17 mouse cellular contexts compared by ENCODE assay signal in the genomic region with DNA sequence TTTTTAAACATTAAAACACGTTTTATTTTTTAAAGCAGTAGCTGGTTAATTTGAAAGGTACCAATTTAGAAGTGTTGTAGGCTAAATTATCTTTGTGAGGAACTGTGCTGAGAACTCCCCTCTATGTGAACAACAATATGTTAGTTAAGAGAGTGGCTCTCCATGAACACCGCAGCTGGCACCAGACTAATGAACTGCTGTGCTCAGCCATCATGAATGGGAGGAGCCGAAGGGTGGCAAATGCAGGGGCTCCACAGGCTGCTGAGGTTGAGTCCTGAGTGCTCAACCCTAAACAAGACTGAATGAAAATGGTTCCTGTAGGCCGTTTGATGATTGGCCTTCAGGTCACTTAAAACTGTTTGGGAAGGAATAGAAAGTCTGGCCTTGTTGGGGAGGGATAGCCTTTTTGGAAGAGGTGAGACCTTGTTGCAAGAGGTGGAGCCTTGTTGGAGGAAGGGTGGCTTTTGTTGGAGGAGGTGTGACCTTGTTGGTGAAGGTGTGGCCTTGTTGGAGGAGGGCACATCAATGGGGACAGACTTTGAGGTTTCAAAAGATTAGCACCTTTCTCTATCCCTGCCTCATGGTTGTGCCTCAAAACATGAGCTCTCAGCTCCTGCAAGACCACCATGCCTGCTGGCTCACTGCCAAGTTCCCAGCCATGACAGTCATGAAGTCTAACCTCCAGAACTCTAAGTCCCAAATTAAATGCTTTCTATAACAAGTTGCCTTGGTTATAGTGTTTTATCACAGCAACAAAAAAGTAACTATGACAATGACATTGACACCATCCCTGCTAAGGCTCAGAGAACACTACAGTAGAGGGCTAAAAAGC. TPM values are rescaled to one million over a fixed set of nuclear protein-coding genes. Genes with fewer than 3 reads are reported as not detected.
A peak's percentile ranks its signal among the peaks of the same experiment; 100 is the strongest.
DNase-seq lines count a peak whose midpoint lies in the region; ATAC-seq lines count a peak whose summit lies in the region.
"Had no signal": no experiment of that assay in that cellular context is flagged by ENCODE, and none has a peak within 500 bp of the region (broad histone marks: within the 10 kb centered on the region; RNA-seq: fewer than 3 reads in every experiment).

No protein-coding gene starts in this region.

- no peak overlapping the region for H3K9ac ChIP-seq in heart, embryonic 11.5 days (ENCODE audit: low read depth, low read length)
- H3K9ac ChIP-seq: hindbrain, embryonic 14.5 days had no signal

- DNase-seq in adrenal gland, postnatal 14 days: peak; percentile 13
- no peak for DNase-seq in adrenal gland, postnatal 36 days
- peak; percentile 26 for DNase-seq in heart, postnatal 4 days
- DNase-seq in right cerebral cortex, postnatal 4 days: peak; percentile 9
- DNase-seq in right cerebral cortex, adult 18-20 months: no peak
- no peak for DNase-seq in layer of hippocampus, adult 9-10 months (ENCODE audit: low spot score)
- DNase-seq in thymus, postnatal 4 days: no peak
- DNase-seq: cerebellum, adult 8-10 months; embryo, embryonic 11 days; kidney, adult 18-20 months; layer of hippocampus, postnatal 36 days; lung, adult 18-20 months had no signal

- H3K4me1 ChIP-seq in heart, embryonic 11.5 days (ENCODE audit: control insufficient read depth, insufficient read depth, low read length): no peaks in the 10 kb centered on the region
- H3K4me1 ChIP-seq: limb, embryonic 10.5 days had no signal

- no peak for ATAC-seq in heart, embryonic 11.5 days (replicated peaks; ENCODE audit: insufficient number of reproducible peaks, low FRiP score, low TSS enrichment)
- ATAC-seq: midbrain, embryonic 16.5 days had no signal

- H3K27ac ChIP-seq in heart, embryonic 11.5 days (ENCODE audit: low read depth, low read length): no peak overlapping the region
- H3K27ac ChIP-seq: hindbrain, embryonic 14.5 days; limb, embryonic 10.5 days; macrophage had no signal

- H3K9me3 ChIP-seq in heart, embryonic 11.5 days (replicated peaks; ENCODE audit: control insufficient read depth, low read length): no peaks in the 10 kb centered on the region
- H3K9me3 ChIP-seq: limb, embryonic 10.5 days had no signal

- H3K27me3 ChIP-seq in heart, embryonic 11.5 days (ENCODE audit: control insufficient read depth, insufficient read depth, low read length): no peaks in the 10 kb centered on the region

- H3K4me2 ChIP-seq in heart, embryonic 11.5 days: no peak overlapping the region
- H3K4me2 ChIP-seq: hindbrain, embryonic 14.5 days had no signal

- WGBS in heart, embryonic 11.5 days (ENCODE audit: insufficient replicate concordance): 79% methylated on average over 4 of the region's 4 CpGs

- no peak overlapping the region for H3K4me3 ChIP-seq in heart, embryonic 11.5 days (ENCODE audit: low read depth, low read length)
- H3K4me3 ChIP-seq: limb, embryonic 10.5 days had no signal

- H3K36me3 ChIP-seq in heart, embryonic 11.5 days (ENCODE audit: control insufficient read depth, insufficient read depth, low read length): no peaks in the 10 kb centered on the region
- H3K36me3 ChIP-seq: limb, embryonic 10.5 days had no signal

RNA-seq across cellular contexts. Expression of a gene that starts 50.0 kb away (rescaled TPM):
- total RNA-seq in adrenal gland, postnatal 14 days (2021): 23.4 and 24.5 TPM in 2 replicates
- total RNA-seq in adrenal gland, postnatal 36 days (2021): 10 to 100 TPM; 35.6 to 43.2 TPM
- 10 to 100 TPM; 20.4 to 20.8 TPM for total RNA-seq in heart, postnatal 4 days (2021)
- 18.7 TPM in 2 replicates for polyA plus RNA-seq in heart, embryonic 11.5 days (2014; fragmentation: Nextera tagmentation; extraction: Ambion mirVana)

Comparison
In these comparisons a context has a peak if more than half of its experiments do, and no peak if none do; other contexts are left out.
1. DNase-seq: peak in adrenal gland, postnatal 14 days (single experiment), heart, postnatal 4 days (single experiment) and right cerebral cortex, postnatal 4 days (single experiment); none in adrenal gland, postnatal 36 days (0 of 2), right cerebral cortex, adult 18-20 months (single experiment), layer of hippocampus, adult 9-10 months (single experiment) and thymus, postnatal 4 days (single experiment).